Mouse (Mus musculus) ES-Bruce4 (cell line): ENCODE data around the gene Gpbar1. TPM values are rescaled to one million over a fixed set of nuclear protein-coding genes. Genes with fewer than 3 reads are reported as not detected.

Experiments used
- H3K27ac ChIP-seq: 2 replicates; pipeline ENCODE4 v1.5.1; 2012; ENCODE audit warnings: low read length, inconsistent platforms; ENCODE audit not compliant: insufficient read depth
- H3K27me3 ChIP-seq: 2 replicates; pipeline ENCODE4 v1.6.1; 2012; ENCODE audit warnings: mild to moderate bottlenecking, low read length, inconsistent platforms; ENCODE audit not compliant: control insufficient read depth, poor library complexity, insufficient read depth, severe bottlenecking
- H3K36me3 ChIP-seq: 2 replicates; pipeline ENCODE4 v1.6.1; 2012; ENCODE audit warnings: inconsistent platforms, mild to moderate bottlenecking, low read length, moderate library complexity; ENCODE audit not compliant: control insufficient read depth, poor library complexity, insufficient read depth, severe bottlenecking
- H3K4me1 ChIP-seq: one replicate; pipeline ENCODE4 v1.8.1; 2011; ENCODE audit warnings: low read length; ENCODE audit not compliant: control insufficient read depth, insufficient read depth
- H3K4me3 ChIP-seq: 2 replicates; pipeline ENCODE4 v1.5.1; 2011; ENCODE audit warnings: low read depth, mild to moderate bottlenecking, low read length
- H3K9ac ChIP-seq: 2 replicates; pipeline ENCODE4 v1.6.1; 2012; ENCODE audit warnings: low read depth, mild to moderate bottlenecking, inconsistent platforms; ENCODE audit not compliant: poor library complexity, severe bottlenecking
- H3K9me3 ChIP-seq: replicated peaks from 2 replicates; pipeline ENCODE4 v1.6.1; 2012; ENCODE audit warnings: mild to moderate bottlenecking, low read length, inconsistent platforms; ENCODE audit not compliant: control insufficient read depth, poor library complexity, insufficient read depth, severe bottlenecking
- CTCF ChIP-seq: IDR thresholded peaks from one replicate; pipeline ENCODE4 v1.8.1; 2011; ENCODE audit warnings: low read depth, low read length
- EP300 ChIP-seq: IDR thresholded peaks from 2 replicates; pipeline ENCODE4 v1.6.1; 2011; ENCODE audit warnings: low read depth, low read length; ENCODE audit not compliant: insufficient read depth
- POLR2A ChIP-seq: IDR thresholded peaks from one replicate; pipeline ENCODE4 v1.8.1; 2011; ENCODE audit warnings: low read length; ENCODE audit not compliant: insufficient read depth
- polyA plus RNA-seq: library from polyadenylated mRNA; stranded (reverse); fragments of >200 nt; gene quantifications from 2 replicates; pipeline ENCODE4 v1.2.4, GENCODE M21; 2011; ENCODE audit warnings: low read depth; ENCODE audit not compliant: missing spikeins, insufficient read depth, insufficient read length

Gene Gpbar1
- polyA plus RNA-seq, 1 experiment: not detected

DNA sequence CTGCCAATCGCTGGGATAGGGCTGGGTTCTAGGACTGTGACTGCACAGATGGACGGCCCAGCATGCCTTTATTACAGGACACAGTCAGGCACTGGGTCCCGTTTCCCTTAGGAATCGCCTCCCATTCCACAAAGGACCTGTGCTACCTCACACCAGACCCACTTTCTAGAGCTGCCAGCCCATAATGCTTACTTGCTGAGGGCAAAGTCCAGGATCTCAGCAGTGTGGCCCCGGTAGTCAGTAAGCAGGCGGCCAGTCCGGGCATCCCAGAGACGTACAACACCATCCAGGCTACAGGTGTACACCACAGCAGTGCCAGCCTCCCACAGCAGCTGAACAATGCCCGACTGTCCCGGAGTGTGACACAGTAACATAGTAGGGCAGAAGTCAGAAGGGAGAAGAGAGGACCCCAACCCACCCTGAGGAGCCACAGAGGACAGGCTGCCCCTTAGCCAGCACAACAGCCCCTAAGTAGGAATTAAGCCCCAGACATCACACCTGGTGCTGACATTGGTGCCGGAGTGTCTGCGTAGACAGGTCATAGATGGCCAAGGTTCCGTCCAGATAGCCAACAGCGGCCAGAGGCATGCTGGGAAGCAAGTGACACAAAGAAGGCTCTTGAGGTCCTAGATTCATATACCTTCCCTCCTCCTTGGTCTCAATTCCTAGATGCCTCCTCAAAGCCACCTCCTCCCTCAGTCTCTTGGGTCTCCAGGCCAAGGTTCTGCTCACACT lies 2.4 kb downstream of the Gpbar1 start:
- no peak overlapping the region for H3K9ac ChIP-seq

GRCm38 (mm10) chr1:74281372-74281771 lies 3.0 kb downstream of the Gpbar1 start:
- Histone ChIP-seq H3K36me3 (peaks cover 7% of the 10 kb centered on the region; the same call in 1 of the 2 replicates), H3K27ac (no peak overlapping the region), H3K9me3 (no peaks in the 10 kb centered on the region), H3K27me3 (no peaks in the 10 kb centered on the region), H3K4me1 (no peaks in the 10 kb centered on the region), H3K9ac (no peak overlapping the region), H3K4me3 (no peak overlapping the region)
- TF ChIP-seq CTCF (no peak), POLR2A (no peak), EP300 (no peak)

More for the DNA sequence above, 2.4 kb downstream of the Gpbar1 start:
- H3K4me3 ChIP-seq: no peak overlapping the region
- H3K9me3 ChIP-seq: no peaks in the 10 kb centered on the region
- no peak overlapping the region for H3K27ac ChIP-seq
- H3K4me1 ChIP-seq: no peaks in the 10 kb centered on the region
- H3K36me3 ChIP-seq: peaks cover 7% of the 10 kb centered on the region; the same call in 1 of the 2 replicates
- H3K27me3 ChIP-seq: no peaks in the 10 kb centered on the region
- TF ChIP-seq CTCF (no peak), EP300 (no peak), POLR2A (no peak)

DNA sequence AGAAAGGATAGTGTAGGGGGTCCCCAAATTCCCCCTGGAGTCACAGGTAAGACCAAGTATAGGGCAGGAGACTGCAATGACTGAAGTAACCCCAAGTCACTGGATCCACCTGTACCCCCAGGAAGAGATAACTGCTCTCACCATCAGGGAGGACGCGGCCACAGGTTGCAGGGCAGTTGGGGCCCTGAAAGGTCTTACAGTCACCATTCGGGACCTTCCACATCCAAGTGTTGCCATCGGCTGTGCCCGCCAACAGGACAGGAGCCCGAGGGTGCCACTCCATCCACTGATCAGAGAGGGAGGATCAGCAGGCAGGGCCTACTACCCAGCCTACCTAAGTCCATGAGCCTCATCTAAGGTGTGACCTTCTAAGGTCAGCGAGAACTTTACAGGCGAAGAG lies 3.5 kb downstream of the Gpbar1 start:
- H3K27me3 ChIP-seq: no peaks in the 10 kb centered on the region
- TF ChIP-seq POLR2A (no peak), EP300 (no peak), CTCF (no peak)
- H3K9me3 ChIP-seq: no peaks in the 10 kb centered on the region
- H3K36me3 ChIP-seq: peaks cover 7% of the 10 kb centered on the region; the same call in 1 of the 2 replicates
- no peak overlapping the region for H3K27ac ChIP-seq
- H3K4me1 ChIP-seq: no peaks in the 10 kb centered on the region
- no peak overlapping the region for H3K4me3 ChIP-seq
- no peak overlapping the region for H3K9ac ChIP-seq

DNA sequence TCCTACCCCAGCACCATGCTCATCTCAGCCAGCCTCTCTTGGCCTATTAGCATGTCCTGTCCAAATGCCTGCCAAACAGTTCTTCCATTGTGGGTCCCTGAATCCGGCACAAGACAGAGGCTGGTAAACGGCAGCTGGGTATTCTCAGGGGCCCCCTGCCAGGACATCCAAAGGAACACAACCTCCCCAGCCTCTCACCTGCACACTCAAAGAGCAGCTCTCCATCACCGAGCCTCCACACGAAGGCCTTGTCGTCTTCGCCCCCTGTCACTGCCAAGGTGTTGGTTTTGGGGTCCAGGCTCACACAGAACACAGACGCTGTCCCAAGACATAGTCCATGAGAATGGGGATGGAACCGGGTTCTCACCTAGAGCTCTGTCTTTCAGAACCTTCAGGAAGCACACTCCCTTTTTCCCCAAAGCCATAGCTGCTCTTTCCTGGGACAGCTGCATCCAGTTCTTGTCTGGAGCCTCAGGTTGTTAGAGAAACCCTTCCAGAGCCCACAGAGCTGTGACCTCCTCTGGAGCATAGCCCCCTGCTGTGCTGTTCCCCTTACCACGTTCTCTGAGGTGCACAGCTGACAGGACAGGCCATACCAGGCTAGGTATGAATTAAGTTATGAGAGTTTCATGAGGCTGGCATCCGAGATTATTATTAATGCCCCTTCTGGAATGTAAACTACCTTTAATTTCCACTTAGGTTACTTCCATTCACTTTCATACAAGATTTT lies 4.7 kb downstream of the Gpbar1 start:
- Histone ChIP-seq H3K9me3 (no peaks in the 10 kb centered on the region), H3K9ac (no peak overlapping the region), H3K27me3 (no peaks in the 10 kb centered on the region), H3K4me1 (no peaks in the 10 kb centered on the region), H3K4me3 (no peak overlapping the region), H3K27ac (no peak overlapping the region), H3K36me3 (peaks cover 7% of the 10 kb centered on the region; the same call in 1 of the 2 replicates)
- no peak for TF ChIP-seq EP300
- TF ChIP-seq POLR2A: no peak
- TF ChIP-seq CTCF: no peak

- H3K4me3 ChIP-seq: peak overlapping the region; percentile 78
- H3K27ac ChIP-seq: no peak overlapping the region
- TF ChIP-seq EP300: 0 out of 2 replicates have a peak, but pooled peaks have one; percentile 13
- no peak for TF ChIP-seq POLR2A
- peaks cover 9% of the 10 kb centered on the region; the same call in 1 of the 2 replicates for H3K36me3 ChIP-seq
- H3K4me1 ChIP-seq: no peaks in the 10 kb centered on the region
- peak overlapping the region; percentile 66 for H3K9ac ChIP-seq
- H3K9me3 ChIP-seq: no peaks in the 10 kb centered on the region
- no peaks in the 10 kb centered on the region for H3K27me3 ChIP-seq
Observed at GRCm38 (mm10) chr1:74283686-74284463, 5.5 kb downstream of the Gpbar1 start.
